Mouse (Mus musculus) small intestine, adult 2 months (tissue): ENCODE data around the gene Timd2.

Experiments
- CTCF ChIP-seq: fragments of 200-500 bp; IDR thresholded peaks from 2 replicates; pipeline ENCODE4 v1.5.1; 2012; ENCODE audit warnings: low read depth, mild to moderate bottlenecking, control low read depth, inconsistent platforms, low read length, moderate library complexity, mixed read lengths; ENCODE audit not compliant: insufficient replicate concordance, insufficient read length; ENCODE audit errors: extremely low read depth
- POLR2A ChIP-seq: fragments of 200-500 bp; IDR thresholded peaks from 2 replicates; pipeline ENCODE4 v1.6.1; 2012; ENCODE audit warnings: low read depth, mild to moderate bottlenecking, control low read depth, inconsistent platforms, low read length, moderate library complexity

DNA sequence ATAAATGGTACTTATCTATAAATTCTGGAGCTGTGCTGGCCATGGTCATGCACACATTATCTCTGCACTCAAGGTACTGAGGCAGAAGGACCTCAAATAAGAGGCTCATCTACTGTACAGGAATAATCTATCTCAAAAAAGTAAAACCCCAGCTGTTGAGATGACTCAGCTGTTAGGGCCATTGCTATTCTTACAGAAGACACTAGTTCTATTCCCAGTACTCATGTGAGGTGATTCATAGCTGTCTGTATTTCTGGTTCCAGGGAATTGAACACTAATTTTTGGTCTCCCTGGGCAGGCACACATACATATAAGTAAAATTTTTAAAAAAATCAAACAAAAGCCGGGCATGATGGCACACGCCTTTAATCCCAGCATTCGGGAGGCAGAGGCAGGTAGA lies 39.8 kb downstream of the Timd2 start:
- TF ChIP-seq POLR2A (no peak), CTCF (no peak)
